Mouse (Mus musculus): ENCODE results near the gene AC153137.1.
A peak's percentile ranks its signal among the peaks of the same experiment; 100 is the strongest.
"Not testable (repeated sequence)": the region's sequence is repeated elsewhere in the genome, so short reads cannot be mapped to it uniquely, and the experiment has no call there.

Gene AC153137.1

DNA sequence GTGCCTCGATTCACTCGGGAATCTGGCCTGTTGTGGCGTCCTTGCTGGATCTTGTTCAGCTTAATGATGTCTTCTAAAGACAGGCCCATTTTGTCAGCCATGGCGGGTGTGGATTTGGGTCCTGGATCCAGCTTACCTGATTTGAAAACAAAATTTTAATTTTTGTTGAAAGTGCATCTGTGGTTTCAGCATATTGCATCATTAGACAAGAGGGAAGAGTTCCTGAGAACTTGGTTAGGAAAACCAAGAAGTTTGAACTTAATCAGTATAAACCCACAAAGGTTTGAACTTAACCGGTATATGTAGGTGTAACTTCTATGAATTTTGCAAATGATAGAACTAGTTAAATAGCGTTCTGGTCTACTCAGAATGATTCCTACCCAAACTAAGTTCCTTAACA is at the start of gene AC153137.1:
Gene AC153137.1, minus strand, starts transcription at position 101 of the 400 bp plus-strand sequence.
- not testable (repeated sequence) for DNase-seq (ENCODE audit: low read depth)

DNA sequence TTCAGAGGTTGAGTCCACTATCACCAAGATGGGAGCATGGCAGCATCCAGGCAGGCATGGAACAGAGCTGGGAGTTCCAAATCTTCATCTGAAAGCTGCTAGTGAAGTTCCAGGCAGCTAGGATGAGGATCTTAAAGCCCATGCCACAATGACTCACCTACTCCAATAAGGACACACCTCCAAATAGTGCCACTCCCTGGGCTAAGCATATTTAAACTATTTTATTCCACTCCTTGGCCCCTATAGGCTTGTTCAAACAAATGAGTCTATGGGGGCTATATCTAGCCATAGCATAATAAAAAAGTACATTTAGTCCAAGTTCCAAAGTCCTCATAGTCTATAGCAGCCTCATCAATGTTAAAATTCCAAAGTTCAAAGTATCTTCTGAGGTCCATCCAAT is 45.4 kb upstream of the AC153137.1 start:
- DNase-seq (ENCODE audit: low read depth): no peak

GRCm38 (mm10) chr1:31019283-31019682 is 41.5 kb upstream of the AC153137.1 start:
- DNase-seq (ENCODE audit: low read depth): no peak

- DNase-seq (ENCODE audit: low read depth): no peak
Observed at GRCm38 (mm10) chr1:31017377-31017776, 39.6 kb upstream of the AC153137.1 start.

GRCm38 (mm10) chr1:31016068-31016467 is 38.3 kb upstream of the AC153137.1 start:
- DNase-seq (ENCODE audit: low read depth): no peak

DNA sequence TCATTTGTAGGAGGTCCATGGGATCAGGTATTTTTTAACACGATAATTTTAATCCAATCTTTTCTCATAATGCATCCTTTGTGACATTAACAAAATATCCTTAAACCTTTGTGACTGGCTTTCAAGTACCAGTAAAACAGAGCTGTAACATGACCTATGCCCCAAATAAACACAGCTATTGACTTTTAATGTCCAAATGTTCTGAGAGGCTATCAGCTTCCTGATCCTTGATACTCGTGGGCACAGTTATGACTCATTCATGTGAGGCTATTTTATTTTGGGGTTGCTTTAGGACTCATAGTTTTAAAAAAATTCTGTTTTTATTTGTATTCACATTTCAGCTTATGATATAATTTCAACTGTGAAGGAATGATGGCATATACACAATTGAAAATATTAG is 37.5 kb upstream of the AC153137.1 start:
- DNase-seq (ENCODE audit: low read depth): no peak

DNA sequence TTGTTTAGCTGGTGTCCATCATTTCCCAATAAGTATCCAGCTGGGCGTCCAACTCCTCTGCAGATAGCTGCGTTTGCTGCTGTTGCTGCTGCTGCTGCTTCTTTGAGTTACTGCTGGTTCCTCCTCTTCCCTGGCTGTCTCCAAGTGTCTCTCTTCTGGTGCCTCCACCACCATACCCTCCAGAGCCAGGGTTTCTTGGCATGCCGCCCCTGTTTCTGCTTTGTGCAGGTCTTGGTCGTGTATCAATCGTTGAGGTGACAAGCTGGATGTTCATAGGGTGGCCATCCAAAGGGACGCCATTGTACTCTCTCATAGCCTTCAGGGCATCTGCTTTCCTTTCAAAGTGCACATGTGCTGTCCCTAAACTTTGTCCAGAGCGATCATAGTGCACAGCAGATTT is 529 bp downstream of the AC153137.1 start:
- not testable (repeated sequence) for DNase-seq (ENCODE audit: low read depth)

DNA sequence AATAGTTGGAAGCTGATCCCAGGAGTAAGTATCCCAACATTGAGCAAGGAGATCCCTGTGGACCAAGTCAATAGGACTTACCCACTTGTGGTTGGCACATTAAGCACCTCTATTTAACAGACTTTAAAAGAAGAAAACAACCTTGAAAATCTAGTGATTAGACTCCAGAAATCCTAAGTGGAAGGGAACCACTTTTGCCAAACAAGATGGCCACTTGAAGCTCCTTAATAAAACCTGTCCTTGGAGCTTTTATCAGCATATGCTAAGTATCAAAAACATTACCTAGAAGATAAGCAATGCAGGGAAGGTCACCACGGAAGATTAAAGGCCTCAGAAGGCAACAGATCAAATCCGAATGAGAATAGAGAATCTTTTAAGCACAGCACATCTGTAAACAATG is 26.0 kb downstream of the AC153137.1 start:
- no peak for DNase-seq (ENCODE audit: low read depth)

GRCm38 (mm10) chr1:30950456-30950835 is 27.3 kb downstream of the AC153137.1 start:
- DNase-seq (ENCODE audit: low read depth): no peak

DNA sequence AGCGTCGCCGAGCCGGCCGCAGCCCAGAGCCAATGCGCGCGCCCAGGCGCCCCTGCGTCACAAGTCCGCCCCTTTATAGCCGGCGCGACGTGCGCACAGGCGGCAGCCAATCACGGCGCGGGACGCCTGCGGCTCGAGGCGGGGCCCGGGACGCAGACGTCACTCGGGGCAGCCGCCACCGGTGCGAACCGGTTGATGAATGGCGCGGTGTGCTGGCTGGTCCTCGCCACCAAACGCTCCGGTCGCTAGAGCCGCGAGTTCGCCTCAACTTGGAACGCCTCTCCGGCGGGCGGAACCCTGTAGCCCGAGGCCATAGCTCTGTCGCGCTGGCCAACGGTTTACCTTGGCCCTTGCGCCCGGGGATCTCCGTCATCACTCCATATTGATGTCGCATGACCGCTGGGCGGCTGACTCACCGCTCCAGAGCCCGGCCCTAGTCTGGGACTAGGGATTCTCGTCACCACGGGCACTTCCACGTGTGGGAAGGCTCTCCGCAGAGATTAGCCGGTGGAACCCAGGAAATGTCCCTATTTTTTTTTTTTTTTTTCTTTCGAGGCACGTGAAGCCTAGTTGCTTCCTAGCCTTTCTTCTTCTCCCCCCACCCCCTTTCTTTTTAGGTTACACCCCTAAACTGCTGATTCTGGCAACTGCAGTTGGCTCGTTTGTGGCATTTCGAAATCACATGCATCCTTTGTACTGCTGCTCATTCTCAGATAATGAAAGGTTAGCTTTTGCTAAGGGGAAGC is 27.9 kb downstream of the AC153137.1 start:
- DNase-seq (ENCODE audit: low read depth): peak; percentile 98

- peak; percentile 75 for DNase-seq (ENCODE audit: low read depth)
Observed at GRCm38 (mm10) chr1:30948950-30949639, 28.7 kb downstream of the AC153137.1 start.

GRCm38 (mm10) chr1:30948361-30948949 is 29.3 kb downstream of the AC153137.1 start:
- DNase-seq (ENCODE audit: low read depth): peak; percentile 54

DNA sequence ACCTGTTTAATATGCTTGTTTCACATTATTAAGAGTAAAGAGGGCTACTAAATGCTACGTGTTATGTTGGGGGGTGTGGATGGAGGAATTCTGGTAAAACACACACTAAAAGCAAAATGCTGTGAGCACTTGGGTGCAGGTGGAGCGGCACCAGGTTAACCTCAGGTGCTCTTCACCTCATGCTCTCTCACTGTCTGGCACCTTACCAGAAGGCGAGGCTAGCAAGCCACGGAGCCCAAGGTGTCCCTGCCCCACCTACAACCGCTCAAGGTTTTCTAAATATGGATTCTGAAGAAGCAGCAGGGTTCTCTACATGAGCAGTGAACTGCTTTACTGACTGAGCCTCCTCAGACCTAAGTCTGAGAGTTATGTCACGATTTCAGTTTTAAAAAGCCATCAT is 32.6 kb downstream of the AC153137.1 start:
- DNase-seq (ENCODE audit: low read depth): peak; percentile 18

DNA sequence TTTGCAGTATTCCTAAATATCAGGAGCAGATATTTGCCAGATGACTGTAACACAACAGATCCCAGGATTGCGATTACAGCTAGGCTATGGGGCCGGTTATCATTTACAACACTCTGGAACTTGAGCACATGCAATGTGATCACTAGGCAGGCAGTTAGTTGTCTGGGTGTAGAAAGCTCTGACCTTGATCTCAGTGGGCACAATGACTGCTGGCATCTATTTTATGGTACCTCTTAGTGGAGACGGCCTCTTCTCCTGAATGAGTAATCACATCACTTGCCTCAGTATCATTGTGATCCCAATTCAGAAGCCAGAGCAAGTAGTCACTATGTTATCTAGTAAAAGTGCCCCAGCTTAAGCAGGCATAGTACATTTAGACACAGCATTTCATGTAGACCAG is 37.2 kb downstream of the AC153137.1 start:
- peak; percentile 13 for DNase-seq (ENCODE audit: low read depth)

- DNase-seq (ENCODE audit: low read depth): no peak
Observed at GRCm38 (mm10) chr1:30938392-30938791, 39.4 kb downstream of the AC153137.1 start.

DNA sequence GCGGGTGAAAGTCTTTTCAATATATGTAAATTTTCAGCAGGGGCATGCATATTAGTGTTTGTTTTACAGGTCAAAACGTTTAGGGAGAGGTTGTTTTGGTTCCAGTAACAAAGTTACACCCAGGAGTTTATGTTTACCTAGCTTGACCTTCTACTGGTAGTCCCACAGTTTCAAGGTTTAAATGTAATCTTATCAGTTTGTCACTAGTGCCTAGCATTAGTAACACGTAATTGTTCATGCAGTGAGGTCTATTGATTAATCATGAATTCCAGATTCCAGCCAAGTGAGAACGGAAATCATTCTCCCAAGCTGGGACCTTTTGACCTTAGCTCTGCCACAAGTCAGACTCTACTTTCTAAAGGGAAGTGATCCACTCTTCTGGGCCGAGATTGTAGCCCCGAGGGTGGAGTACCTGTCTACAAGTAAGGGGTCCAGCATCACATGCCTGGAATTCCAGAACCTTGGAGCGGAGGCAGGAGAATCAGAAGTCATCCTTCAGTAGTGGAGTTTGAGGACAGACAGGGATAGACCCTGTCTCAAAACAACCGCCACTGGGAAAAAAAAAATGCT is 40.3 kb downstream of the AC153137.1 start:
- no peak for DNase-seq (ENCODE audit: low read depth)

DNA sequence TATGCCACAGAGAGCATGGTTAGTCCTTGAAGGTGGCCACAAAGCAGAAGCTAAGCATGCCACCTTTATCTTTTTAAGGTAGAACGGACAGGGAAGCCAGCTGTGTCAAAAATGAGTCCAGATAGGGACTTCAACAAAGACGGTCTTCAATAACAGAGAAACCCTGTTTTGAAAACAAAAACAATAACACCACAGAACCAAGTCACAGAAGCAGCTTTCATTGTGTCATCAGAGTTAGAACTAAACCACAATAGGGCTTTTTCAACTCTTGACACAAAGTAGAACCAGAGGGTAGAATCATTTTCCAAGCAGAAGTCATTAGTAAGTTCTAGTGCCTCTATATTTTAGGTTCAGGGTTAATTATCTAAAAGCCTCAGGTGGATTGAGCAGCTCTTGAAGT is 41.3 kb downstream of the AC153137.1 start:
- DNase-seq (ENCODE audit: low read depth): no peak

DNA sequence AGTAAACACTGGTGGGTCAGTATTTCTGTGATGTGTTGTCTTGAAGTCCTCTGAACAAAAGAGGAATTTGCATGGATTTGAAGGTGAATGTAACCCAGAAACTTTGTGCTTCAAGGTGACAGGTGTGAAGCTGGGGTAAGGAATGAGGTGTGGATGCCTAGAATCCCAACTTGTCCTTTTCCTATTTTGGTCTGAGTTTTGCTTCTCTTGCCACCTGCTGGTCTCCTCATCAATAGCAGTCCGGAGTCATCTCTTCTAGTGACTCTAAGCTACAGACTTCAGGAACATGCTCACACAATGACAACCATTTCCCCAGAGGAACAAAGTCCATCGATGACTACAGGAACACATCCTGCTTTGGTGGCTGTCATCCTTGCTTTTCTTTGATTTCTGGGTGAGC is 46.9 kb downstream of the AC153137.1 start:
- DNase-seq (ENCODE audit: low read depth): no peak

DNA sequence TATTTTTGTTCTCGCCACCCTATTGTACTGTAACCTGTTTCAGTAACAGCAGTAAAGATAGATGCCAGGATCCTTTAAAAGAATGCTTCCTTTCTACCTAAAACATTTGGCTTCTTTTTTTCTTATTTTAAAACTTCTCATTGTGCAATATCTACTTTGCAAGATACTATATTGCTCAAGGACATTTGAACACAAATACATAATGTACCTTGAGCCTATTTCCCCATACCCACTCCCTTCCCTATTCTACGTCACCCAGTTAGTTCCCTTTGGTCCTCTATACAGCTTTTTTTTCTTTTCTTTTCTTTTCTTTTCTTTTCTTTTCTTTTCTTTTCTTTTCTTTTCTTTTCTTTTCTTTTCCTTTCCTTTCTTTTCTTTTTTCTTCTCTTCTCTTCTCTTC is 47.6 kb downstream of the AC153137.1 start:
- no peak for DNase-seq (ENCODE audit: low read depth)
